Mouse (Mus musculus) spleen, postnatal 14 days (tissue): ENCODE results near the gene Zfp1.

ENCODE experiments used
- DNase-seq, 2 experiments: peaks; one replicate each; pipeline ENCODE4 v3.0.0; 2021 to 2022; ENCODE audit warnings: low spot score in 2 of 2

Zfp1 gene

GRCm38 (mm10) chr8:111713291-111713690 is 70.1 kb downstream of the Zfp1 start:
- no peak for DNase-seq

GRCm38 (mm10) chr8:111713817-111714216 is 70.6 kb downstream of the Zfp1 start:
- no peak for DNase-seq

- DNase-seq: no peak
Measured at GRCm38 (mm10) chr8:111714295-111714694, 71.1 kb downstream of the Zfp1 start.

- no peak for DNase-seq
Measured at GRCm38 (mm10) chr8:111715514-111715913, 72.3 kb downstream of the Zfp1 start.

GRCm38 (mm10) chr8:111716603-111717487 is 73.6 kb downstream of the Zfp1 start:
- no peak for DNase-seq

GRCm38 (mm10) chr8:111717488-111717792 is 74.2 kb downstream of the Zfp1 start:
- no peak for DNase-seq

GRCm38 (mm10) chr8:111717866-111718265 is 74.7 kb downstream of the Zfp1 start:
- no peak for DNase-seq

GRCm38 (mm10) chr8:111718937-111719336 is 75.7 kb downstream of the Zfp1 start:
- DNase-seq: no peak

- DNase-seq: no peak
Measured at GRCm38 (mm10) chr8:111720115-111720544, 76.9 kb downstream of the Zfp1 start.
